Mouse (Mus musculus) neural tube, postnatal 0 days (tissue): Measurements from ENCODE around the gene Mief1. TPM values are rescaled to one million over a fixed set of nuclear protein-coding genes. Genes with fewer than 3 reads are reported as not detected.

Source experiments
- polyA plus RNA-seq: library from polyadenylated mRNA; unstranded; fragments of >200 nt; fragmentation: Nextera tagmentation; extraction: Ambion mirVana; gene quantifications from 2 replicates; pipeline ENCODE4 v1.2.1, GENCODE M21; 2015

The Mief1 gene
- 21.8 and 22.1 TPM in 2 replicates for polyA plus RNA-seq

DNA sequence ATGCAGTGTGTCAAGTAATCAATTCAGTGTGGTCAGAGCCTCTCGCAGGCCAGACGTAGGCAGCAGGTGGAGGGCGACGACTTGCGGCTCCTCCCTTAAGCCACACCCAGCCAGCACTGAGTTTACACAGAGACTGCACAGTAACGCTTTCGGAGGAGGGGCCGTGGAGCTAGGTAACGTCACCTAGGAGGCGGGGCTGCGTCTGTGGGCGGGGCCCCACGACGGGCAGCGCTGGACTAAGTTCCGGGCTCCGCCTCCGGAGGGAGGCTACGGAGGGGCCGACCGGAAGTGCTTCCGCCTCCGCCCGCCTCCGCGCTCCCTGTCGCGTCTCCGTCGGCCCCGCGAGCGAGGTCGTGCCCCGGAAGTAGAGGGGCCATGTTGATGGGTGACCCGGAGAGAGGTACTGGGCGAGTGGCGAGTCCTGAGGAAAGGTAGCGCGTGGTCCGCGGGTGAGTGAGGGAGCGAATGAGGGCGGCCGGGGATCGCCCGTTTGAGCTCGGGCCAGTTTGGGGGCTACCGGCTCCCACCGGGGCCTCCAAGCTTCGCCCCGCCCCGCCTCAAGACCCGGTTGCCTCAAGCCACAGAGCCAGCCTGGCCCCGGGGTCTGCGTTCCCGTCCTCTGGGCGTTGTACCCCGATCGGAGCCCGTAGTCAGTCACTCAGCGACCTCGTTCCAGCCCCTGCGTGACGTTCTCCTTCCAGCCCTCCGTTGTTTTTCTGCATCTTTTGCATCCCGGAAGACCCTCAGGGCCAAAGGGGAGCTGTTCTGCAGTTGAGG is at the start of gene Mief1:
Gene Mief1, plus strand, starts transcription at position 286 of the 777 bp plus-strand sequence.

DNA sequence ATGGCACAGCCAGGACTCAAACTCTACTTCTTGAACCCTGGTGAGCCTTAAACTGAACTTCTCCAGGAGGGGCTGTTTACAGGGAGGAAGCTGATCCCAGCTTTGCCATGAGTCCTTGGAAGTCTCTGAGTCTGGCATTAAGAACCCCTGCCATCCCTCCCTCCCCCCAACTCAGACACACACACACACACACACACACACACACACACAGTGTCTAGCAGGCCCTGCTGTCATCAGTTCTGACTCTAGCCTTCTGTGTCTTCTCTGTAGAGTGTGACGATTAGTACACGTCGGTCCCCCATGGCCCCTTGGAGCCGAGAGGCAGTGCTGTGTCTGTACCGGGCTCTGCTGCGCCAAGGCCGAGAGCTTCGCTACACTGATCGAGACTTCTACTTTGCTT is 1.7 kb downstream of the Mief1 start, which contains the start of gene AC140267.1:
Gene AC140267.1, plus strand, starts transcription at position 301 of the 400 bp plus-strand sequence.

DNA sequence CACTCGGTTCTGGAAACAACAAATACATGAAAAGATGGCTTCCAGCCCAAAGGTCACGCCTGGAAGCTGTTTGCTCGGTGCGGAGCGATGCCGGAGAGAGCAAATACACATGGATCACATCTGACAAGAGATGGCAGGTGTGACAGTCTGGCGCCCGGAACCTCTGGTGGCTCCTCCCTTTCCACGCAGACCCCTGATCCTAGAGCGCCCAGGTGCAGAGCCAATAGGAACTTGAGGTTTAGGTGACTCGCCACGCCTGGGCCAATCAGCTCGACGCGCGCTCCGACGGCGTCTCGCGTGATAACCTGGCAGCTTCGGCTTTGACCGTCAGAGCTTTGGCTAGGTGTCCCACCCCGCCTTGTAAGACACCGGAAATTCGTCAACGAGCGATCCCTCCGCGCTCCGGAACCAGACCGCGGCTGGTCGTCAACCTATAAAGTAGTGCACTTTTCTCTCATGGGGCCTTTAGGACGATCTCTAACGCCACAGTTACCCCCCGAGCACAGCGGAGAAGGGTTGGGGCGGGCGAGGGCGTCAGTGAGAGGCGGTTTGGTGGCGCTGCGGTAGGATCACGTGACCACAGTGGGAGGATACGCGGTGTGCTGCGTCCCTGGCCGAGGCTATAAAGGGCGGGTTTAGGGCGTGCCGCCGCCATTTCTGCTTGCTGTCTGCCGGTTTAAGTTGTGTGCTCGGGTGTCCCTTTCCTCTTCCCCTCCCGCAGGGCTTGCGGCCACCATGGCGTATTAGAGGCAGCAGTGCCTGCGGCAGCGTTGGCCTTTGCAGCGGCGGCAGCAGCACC is 21.2 kb downstream of the Mief1 start, which contains the start of gene Atf4:
Gene Atf4, plus strand, starts transcription at position 338 of the 799 bp plus-strand sequence.

DNA sequence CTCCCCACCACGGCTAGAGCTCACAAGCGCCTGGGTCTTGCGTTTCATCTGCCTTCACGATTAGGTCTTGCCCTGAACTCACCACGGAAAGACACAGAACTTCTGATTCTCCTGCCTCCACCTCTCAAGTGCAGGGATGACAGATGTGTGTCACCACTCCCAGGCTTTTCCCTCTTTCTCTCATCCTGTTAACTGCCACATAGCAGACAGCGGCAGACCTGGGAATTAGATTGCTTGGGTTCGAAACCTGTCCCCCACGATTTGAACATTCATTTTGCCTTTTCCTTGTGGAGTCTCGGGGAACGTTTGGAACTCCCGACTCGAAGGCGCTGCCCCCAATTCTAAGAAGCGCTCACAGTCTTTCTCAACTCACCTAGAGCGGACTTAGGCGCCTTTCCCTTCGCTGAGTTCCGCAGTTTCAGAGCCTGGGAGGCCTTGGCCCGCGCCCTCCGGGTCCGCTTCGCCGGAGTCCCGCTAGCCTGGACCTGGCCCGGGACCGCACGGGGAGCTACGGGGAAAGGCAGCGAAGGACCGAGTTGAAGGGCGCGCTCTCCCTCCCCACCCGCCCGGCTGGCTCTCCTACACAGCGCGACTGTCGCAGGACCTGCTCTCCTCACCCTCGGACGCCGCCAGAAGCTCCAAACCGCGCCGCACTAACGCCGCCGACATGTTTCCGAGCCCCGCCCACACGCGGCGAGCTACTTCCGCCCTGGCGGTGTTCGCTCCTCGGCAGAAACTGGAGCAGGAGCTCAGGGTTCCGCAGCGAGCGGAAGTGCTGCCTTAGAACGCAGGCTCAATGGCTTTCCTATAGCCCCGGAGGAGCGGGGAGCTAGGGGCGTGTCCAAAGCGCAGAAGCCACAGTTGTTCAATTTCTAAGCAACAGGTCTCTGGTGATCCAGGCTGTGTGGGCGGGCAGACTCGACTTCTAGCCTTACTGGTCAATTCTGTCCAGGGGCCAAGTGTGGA is 30.1 kb downstream of the Mief1 start, which contains the start of gene Rps19bp1:
Gene Rps19bp1, minus strand, starts transcription at position 706 of the 966 bp plus-strand sequence.

DNA sequence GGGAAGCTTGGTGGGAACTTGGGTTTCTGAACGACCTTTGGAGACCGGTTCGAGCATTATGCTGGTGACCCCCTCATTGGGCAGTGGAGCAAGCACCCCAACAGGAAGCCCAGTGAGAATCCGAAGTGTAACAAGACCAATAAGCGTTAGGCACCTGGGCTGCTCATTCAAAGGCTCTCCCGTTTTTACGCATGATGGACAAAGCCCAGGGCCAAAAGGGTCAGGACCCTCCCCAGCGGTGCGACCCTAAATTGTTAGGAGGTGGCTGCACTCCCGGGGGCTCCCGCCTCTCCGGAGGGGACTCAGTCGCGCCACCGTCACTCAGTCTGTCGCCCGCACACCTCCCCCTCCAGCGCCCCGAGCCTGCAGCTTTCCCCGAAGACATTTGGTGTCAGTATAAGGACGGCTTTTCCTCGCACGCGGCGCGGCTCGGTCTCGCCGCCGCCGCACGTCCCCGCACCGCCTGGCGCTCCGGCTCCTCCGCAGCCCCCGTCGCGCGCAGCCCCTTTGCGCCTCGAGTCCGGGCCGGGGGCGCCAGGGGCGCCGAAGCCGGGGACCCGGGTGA is 53.1 kb downstream of the Mief1 start, which contains the start of gene Cacna1i:
Gene Cacna1i, plus strand, starts transcription at position 388 of the 565 bp plus-strand sequence.

Other genes with a start within 250 kb of the Mief1 start
- gene Pdgfb, start 219.0 kb upstream of the Mief1 start, polyA plus RNA-seq: 11.0 and 11.7 TPM in 2 replicates
- gene Syngr1, start 142.7 kb upstream of the Mief1 start, polyA plus RNA-seq: 64.6 and 75.2 TPM in 2 replicates
- gene Rpl3, start 142.2 kb upstream of the Mief1 start, polyA plus RNA-seq: 515 and 526 TPM in 2 replicates
- gene Tab1, start 100.9 kb upstream of the Mief1 start, polyA plus RNA-seq: 26.9 and 27.9 TPM in 2 replicates
- 19.0 and 21.9 TPM in 2 replicates for gene Mgat3, start 60.3 kb upstream of the Mief1 start, polyA plus RNA-seq
- not detected in 2 replicates for gene AC140267.1, start 1.8 kb downstream of the Mief1 start, polyA plus RNA-seq
- gene Atf4, start 21.2 kb downstream of the Mief1 start, polyA plus RNA-seq: 90.5 and 97.6 TPM in 2 replicates
- 89.3 and 94.1 TPM in 2 replicates for gene Rps19bp1, start 30.3 kb downstream of the Mief1 start, polyA plus RNA-seq
- 0.72 and 0.83 TPM in 2 replicates for gene Cacna1i, start 53.2 kb downstream of the Mief1 start, polyA plus RNA-seq